Mouse (Mus musculus) testis, adult 2 months (tissue): ENCODE data around the gene Tsc22d4. TPM values are rescaled to one million over a fixed set of nuclear protein-coding genes. Genes with fewer than 3 reads are reported as not detected.
"Not testable (repeated sequence)": the region's sequence is repeated elsewhere in the genome, so short reads cannot be mapped to it uniquely, and the experiment has no call there.

Source experiments
- H3K27ac ChIP-seq: fragments of 200-500 bp; 2 replicates; pipeline ENCODE4 v1.5.1; 2012; ENCODE audit warnings: low read depth, low read length; ENCODE audit not compliant: control insufficient read depth, insufficient read depth
- H3K27me3 ChIP-seq: fragments of 200-500 bp; 2 replicates; pipeline ENCODE4 v1.6.1; 2012; ENCODE audit warnings: mild to moderate bottlenecking, low read length, moderate library complexity; ENCODE audit not compliant: control insufficient read depth, insufficient read depth
- H3K36me3 ChIP-seq: fragments of 200-500 bp; 2 replicates; pipeline ENCODE4 v1.6.1; 2012; ENCODE audit warnings: mild to moderate bottlenecking, low read length; ENCODE audit not compliant: control insufficient read depth, insufficient read depth
- H3K4me1 ChIP-seq: fragments of 200-500 bp; 2 replicates; pipeline ENCODE4 v1.6.1; 2012; ENCODE audit warnings: low read length; ENCODE audit not compliant: control insufficient read depth, insufficient read depth
- H3K4me3 ChIP-seq: fragments of 200-500 bp; 2 replicates; pipeline ENCODE4 v1.5.1; 2012; ENCODE audit warnings: low read depth, mild to moderate bottlenecking, low read length, moderate library complexity, mixed read lengths; ENCODE audit not compliant: control insufficient read depth
- CTCF ChIP-seq: fragments of 200-500 bp; IDR thresholded peaks from 2 replicates; pipeline ENCODE4 v1.5.1; 2012; ENCODE audit warnings: low read depth, mild to moderate bottlenecking, inconsistent platforms, low read length, moderate library complexity; ENCODE audit not compliant: control insufficient read depth, insufficient read depth, insufficient replicate concordance
- POLR2A ChIP-seq: fragments of 200-500 bp; IDR thresholded peaks from 2 replicates; pipeline ENCODE4 v1.6.1; 2012; ENCODE audit warnings: low read depth, mild to moderate bottlenecking, inconsistent platforms, low read length, moderate library complexity; ENCODE audit not compliant: control insufficient read depth
- polyA plus RNA-seq: library from polyadenylated mRNA; depleted of rRNA; stranded (reverse); fragments of >200 nt; gene quantifications from 2 replicates; pipeline ENCODE4 v1.2.3, GENCODE M21; 2012

Gene Tsc22d4
- polyA plus RNA-seq, 1 experiment: 435 TPM

DNA sequence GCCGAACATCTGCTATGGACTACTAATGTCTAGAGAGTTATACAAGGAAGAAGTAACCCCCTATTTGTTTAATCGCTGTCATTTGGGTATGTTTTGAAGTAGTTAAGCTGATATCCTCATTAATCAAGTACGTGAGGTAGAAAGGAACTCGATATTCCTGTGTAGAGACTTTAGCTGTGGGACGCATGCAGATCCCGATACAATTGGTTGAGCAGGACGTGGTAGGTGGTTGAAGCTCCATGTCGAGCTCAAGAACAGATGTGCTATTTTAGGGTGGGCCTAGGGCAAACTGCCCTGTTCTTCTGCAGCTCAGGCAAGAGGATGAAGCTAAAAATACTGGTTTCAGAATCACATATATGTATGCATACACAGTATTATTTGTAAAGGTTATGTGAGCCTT is 29.8 kb upstream of the Tsc22d4 start:
- TF ChIP-seq CTCF: no peak
- no peak for TF ChIP-seq POLR2A
- H3K4me1 ChIP-seq: no peaks in the 10 kb centered on the region

DNA sequence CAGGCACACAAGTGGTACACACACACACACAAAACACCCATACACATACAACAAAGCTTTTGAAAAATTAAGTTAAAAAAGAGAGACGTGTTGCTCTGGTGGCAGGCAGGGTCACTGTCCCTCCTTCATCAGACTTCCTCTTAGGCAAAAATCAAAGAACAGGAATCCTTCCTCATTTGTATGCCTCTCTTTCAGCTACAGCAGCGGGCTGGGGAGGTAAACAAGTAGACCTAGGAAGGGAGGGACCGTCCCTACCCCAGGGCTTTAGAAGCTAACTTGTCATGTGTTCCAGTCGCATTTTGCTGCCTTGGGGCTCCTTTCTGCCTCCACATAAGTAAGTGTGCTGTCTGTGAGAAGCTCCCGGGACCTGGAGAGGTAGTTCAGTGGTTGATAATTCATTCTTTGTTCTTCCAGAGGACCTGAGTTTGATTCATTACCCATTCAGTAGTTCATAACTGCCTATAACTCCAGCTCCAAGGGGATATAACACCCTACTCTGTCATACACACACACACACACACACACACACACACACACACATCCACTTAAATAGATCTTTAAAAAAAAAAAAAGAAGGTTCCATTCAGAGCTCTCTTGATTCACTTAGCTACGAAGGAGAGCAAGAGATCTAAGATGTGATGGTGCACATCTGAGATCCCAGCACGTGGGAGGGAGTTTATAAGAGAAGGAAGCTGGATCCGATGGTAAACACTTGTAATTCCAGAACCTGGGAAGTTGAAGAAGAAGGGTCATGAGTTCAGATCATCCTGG is 27.3 kb upstream of the Tsc22d4 start:
- no peaks in the 10 kb centered on the region for H3K27me3 ChIP-seq
- no peak overlapping the region for H3K27ac ChIP-seq
- H3K36me3 ChIP-seq: no peaks in the 10 kb centered on the region
- H3K4me1 ChIP-seq: no peaks in the 10 kb centered on the region
- no peak overlapping the region for H3K4me3 ChIP-seq
- no peak for TF ChIP-seq CTCF
- TF ChIP-seq POLR2A: no peak

More for the DNA sequence above, 29.8 kb upstream of the Tsc22d4 start:
- no peak overlapping the region for H3K27ac ChIP-seq
- H3K4me3 ChIP-seq: no peak overlapping the region
- H3K36me3 ChIP-seq: no peaks in the 10 kb centered on the region
- no peaks in the 10 kb centered on the region for H3K27me3 ChIP-seq

DNA sequence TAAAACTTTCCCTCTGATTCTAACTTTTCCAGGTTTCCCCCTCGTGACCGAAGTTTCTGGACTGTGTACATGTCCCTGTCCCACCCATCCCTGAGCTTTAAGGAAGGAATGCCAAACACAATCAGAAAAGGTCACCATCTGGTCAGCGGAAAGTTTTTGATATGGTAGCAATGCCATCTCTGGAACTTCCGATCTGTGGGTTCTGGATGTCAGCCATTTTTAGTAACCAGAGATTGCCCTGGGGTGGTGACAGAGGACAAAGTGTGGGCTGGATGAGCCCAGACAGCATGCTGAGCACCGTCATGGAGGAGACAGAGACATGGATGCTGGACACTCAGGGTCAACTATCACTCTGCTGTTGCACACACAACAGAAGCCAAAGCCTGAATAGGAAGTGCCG is 26.4 kb upstream of the Tsc22d4 start:
- no peak overlapping the region for H3K27ac ChIP-seq
- H3K4me3 ChIP-seq: no peak overlapping the region
- no peaks in the 10 kb centered on the region for H3K36me3 ChIP-seq
- H3K27me3 ChIP-seq: no peaks in the 10 kb centered on the region
- H3K4me1 ChIP-seq: no peaks in the 10 kb centered on the region
- TF ChIP-seq POLR2A: no peak
- TF ChIP-seq CTCF: no peak

DNA sequence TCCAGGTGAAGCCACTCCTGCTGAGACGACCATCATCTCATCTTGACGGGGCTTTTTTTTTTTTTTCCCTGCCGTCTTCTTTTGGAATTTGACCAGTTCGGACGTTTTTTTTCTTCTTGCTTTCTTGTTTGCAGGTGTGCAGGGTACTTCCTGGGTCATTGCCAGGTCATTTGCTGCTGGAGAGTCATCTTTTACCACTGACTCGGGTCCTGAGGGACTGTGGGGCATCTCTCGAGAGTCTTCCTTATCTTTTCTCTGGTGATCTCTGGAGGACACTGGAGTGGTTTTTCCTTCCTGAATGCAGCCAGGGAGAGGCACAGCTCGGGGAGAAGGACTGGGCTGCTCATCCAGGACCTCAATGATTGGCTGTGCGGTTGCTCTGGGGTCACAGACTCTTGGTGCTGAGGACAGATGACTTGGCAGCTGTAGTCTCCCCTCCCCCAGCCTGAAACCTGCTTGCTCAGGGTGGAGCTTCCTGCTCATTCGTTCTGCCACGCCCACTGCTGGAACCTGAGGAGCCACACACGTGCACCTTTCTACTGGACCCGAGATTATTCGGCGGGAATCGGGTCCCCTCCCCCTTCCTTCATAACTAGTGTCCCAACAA is 24.9 kb upstream of the Tsc22d4 start:
- not testable (repeated sequence) for H3K27me3 ChIP-seq, H3K4me3 ChIP-seq, H3K4me1 ChIP-seq, H3K27ac ChIP-seq, H3K36me3 ChIP-seq

DNA sequence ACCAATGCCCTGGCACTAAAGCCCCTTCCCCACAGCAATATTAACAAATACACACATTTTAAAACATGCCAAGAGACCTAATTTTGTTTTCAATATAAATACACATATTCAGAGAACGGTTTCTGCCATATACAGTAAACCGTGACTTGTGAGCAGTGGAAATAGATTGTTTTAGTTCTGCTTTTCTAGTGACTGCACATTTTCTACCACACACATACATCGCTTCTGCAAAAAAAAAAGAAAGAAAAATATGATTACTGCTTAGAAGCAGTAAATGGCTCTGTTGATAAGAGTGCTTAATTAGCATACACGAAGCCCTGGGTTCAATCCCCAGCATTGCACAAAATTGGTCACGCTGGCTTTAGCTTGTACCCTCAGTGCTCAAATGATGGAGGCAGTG is 21.7 kb upstream of the Tsc22d4 start:
- H3K27ac ChIP-seq: no peak overlapping the region
- H3K36me3 ChIP-seq: no peaks in the 10 kb centered on the region
- H3K27me3 ChIP-seq: no peaks in the 10 kb centered on the region
- H3K4me1 ChIP-seq: no peaks in the 10 kb centered on the region
- TF ChIP-seq CTCF (no peak), POLR2A (no peak)
- no peak overlapping the region for H3K4me3 ChIP-seq

DNA sequence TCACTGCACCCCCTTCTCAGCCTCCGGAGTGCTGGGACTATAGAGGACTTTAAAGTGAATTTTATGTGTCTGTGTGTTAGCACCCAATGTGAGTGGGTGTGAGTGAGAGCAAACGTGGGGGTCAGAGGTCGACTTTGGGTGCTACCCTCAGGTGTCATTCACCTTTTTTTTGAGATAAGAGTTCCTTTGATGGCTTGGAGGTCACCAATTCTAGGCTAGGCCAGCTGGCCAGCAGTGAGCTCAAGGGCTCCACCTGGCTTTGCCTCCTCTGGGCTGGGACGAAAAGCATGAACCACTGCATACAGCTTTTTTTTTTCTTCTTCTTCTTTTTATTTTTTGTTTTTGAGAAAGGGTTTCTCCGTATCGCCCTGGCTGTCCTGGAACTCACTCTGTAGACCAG is 18.8 kb upstream of the Tsc22d4 start:
- H3K27ac ChIP-seq: no peak overlapping the region
- no peak overlapping the region for H3K4me3 ChIP-seq
- no peaks in the 10 kb centered on the region for H3K27me3 ChIP-seq
- TF ChIP-seq POLR2A (no peak), CTCF (no peak)
- no peaks in the 10 kb centered on the region for H3K36me3 ChIP-seq
- H3K4me1 ChIP-seq: peaks cover 6% of the 10 kb centered on the region; the same call in 1 of the 2 replicates

DNA sequence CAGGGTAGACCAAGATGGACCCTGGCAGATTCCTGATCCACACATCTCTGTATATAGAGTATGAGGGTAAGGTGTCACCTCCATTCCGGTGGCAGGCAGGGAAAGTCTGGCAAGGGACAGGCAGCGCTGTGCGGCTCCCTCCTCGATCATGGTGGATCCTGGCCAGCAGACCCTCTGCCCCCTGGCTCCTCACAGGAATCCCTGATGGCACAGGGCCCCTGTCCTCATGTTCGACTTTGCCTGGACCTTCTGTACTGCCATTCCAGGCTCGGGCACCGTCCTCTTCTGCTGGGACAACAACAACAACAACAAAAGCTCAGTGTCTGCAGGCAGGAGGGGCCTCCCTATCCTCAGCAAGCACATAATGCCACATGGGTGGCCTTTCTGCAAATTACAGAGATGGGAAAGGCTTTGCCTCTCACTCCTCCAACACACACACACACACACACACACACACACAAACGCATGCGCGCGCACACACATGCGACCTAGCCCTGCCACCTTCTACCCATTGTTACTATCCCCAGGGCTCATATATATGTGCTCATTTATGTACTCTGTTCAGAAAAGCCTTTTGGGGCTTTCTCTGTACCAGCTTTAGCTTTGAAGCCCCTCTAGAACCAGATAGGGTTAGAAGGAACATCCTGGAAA is 11.8 kb upstream of the Tsc22d4 start:
- no peak overlapping the region for H3K27ac ChIP-seq
- H3K4me1 ChIP-seq: peaks cover 22% of the 10 kb centered on the region
- H3K36me3 ChIP-seq: no peaks in the 10 kb centered on the region
- H3K4me3 ChIP-seq: no peak overlapping the region
- no peak for TF ChIP-seq POLR2A
- no peak for TF ChIP-seq CTCF
- no peaks in the 10 kb centered on the region for H3K27me3 ChIP-seq
